Mouse (Mus musculus): ENCODE measurements around the gene Rcn3. TPM values are rescaled to one million over a fixed set of nuclear protein-coding genes. Genes with fewer than 3 reads are reported as not detected.
A peak's percentile ranks its signal among the peaks of the same experiment; 100 is the strongest.

The Rcn3 gene
- 43.5 and 47.8 TPM in 2 replicates for polyA plus RNA-seq (2015; fragmentation: Nextera tagmentation; extraction: Ambion mirVana)

DNA sequence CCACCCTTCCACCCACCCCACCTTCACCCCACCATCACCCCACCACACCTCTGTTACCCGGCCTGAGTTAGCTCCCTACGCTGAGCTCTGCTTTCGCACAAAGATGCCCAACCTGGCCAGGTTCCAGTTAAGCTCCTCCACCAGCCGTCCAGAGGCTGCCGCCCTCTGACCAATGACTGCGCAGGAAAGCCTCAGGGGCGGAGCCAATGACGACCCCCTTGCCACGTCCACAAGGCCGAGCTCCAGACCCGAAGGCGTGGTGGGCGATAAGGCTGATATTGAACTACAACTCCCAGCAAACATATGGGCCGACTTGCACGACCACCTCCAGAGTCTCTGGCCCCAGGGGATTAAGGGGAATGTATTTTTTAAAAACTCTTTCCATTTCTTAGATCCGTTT is at the start of gene Rcn3:
Gene Rcn3, minus strand, starts transcription at position 174 of the 400 bp plus-strand sequence.
- 0% methylated on average over 16 of the region's 16 CpGs for WGBS
- peaks cover 5% of the 10 kb centered on the region for H3K4me1 ChIP-seq (ENCODE audit: control insufficient read depth, insufficient read depth, low read length)
- H3K27ac ChIP-seq (ENCODE audit: low read length): no peak within 1 kb of the TSS

GRCm38 (mm10) chr7:45141319-45141718 is 49.3 kb upstream of the Rcn3 start:
- Histone ChIP-seq H3K4me3 (ENCODE audit: low read depth, low read length) (no peak overlapping the region), H3K27me3 (ENCODE audit: control insufficient read depth, insufficient read depth, low read depth, low read length) (peaks cover 7% of the 10 kb centered on the region; the same call in 1 of the 2 replicates), H3K36me3 (ENCODE audit: control insufficient read depth, insufficient read depth, low read length) (peaks cover 8% of the 10 kb centered on the region; the same call in 1 of the 2 replicates), H3K4me1 (ENCODE audit: control insufficient read depth, insufficient read depth, low read length) (no peaks in the 10 kb centered on the region; the same call in 1 of the 2 replicates), H3K9me3 (replicated peaks; ENCODE audit: control insufficient read depth, low read length, poor library complexity, severe bottlenecking) (no peaks in the 10 kb centered on the region), H3K9ac (ENCODE audit: low read depth, low read length) (no peak overlapping the region), H3K4me2 (ENCODE audit: low read length) (no peak overlapping the region), H3K27ac (ENCODE audit: low read length) (no peak overlapping the region)
- 91% methylated on average over 3 of the region's 3 CpGs for WGBS
- ATAC-seq: no peak

More for the DNA sequence above, at the start of gene Rcn3:
- Histone ChIP-seq H3K4me2 (ENCODE audit: low read length) (peak within 1 kb of the TSS; percentile 60), H3K9ac (ENCODE audit: low read depth, low read length) (peak within 1 kb of the TSS; percentile 57), H3K36me3 (ENCODE audit: control insufficient read depth, insufficient read depth, low read length) (no peaks in the 10 kb centered on the region), H3K4me3 (ENCODE audit: low read depth, low read length) (peak within 1 kb of the TSS; percentile 40), H3K9me3 (replicated peaks; ENCODE audit: control insufficient read depth, low read length, poor library complexity, severe bottlenecking) (no peaks in the 10 kb centered on the region), H3K27me3 (ENCODE audit: control insufficient read depth, insufficient read depth, low read depth, low read length) (no peaks in the 10 kb centered on the region)
- ATAC-seq: peak; percentile 94

DNA sequence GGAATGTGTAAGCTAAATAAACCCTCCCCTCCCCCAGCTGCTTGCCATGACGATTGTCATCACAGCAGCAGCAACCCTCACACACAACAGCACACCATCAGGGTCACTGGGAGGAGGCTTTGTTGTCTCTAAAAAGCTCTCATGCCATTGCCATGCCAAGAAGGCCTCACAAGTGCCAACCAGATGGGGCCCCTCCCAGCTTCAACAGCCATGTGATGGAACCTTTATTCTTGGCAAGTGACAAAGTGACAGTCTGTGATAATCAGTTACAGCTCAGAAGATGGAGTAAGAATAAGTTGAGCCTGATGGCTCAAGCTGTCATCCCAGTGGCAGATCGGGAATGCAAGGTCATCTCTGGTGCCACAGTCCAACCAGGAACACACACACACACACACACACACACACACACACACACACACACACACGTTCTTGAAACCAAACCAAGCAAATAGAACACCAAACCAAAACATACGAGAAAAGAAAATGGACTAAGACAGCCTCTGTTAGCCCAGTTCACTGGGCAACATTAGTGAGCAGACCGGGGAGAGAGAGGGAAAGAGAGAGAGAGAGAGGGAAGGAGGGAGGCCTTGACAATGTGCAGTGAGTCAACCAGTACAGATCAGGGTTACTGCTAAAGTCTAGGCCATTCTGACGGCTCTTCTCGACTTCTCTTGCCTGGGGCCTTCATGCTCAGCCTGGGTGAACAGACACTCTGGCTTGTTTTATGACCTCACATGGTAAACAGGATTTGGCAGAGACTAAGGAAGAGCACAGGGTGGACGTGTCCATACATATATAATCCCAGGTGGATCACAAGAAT is 48.1 kb upstream of the Rcn3 start:
- 82% methylated on average over 8 of the region's 8 CpGs for WGBS
- Histone ChIP-seq H3K36me3 (ENCODE audit: control insufficient read depth, insufficient read depth, low read length) (peaks cover 6% of the 10 kb centered on the region; the same call in 1 of the 2 replicates), H3K4me3 (ENCODE audit: low read depth, low read length) (no peak overlapping the region), H3K9ac (ENCODE audit: low read depth, low read length) (no peak overlapping the region), H3K9me3 (replicated peaks; ENCODE audit: control insufficient read depth, low read length, poor library complexity, severe bottlenecking) (no peaks in the 10 kb centered on the region), H3K27me3 (ENCODE audit: control insufficient read depth, insufficient read depth, low read depth, low read length) (peaks cover 14% of the 10 kb centered on the region), H3K4me2 (ENCODE audit: low read length) (no peak overlapping the region), H3K27ac (ENCODE audit: low read length) (no peak overlapping the region), H3K4me1 (ENCODE audit: control insufficient read depth, insufficient read depth, low read length) (peaks cover 4% of the 10 kb centered on the region; the same call in 1 of the 2 replicates)
- ATAC-seq: no peak

- Histone ChIP-seq H3K9ac (ENCODE audit: low read depth, low read length) (no peak overlapping the region), H3K4me3 (ENCODE audit: low read depth, low read length) (no peak overlapping the region), H3K9me3 (replicated peaks; ENCODE audit: control insufficient read depth, low read length, poor library complexity, severe bottlenecking) (no peaks in the 10 kb centered on the region; the same call in 1 of the 2 replicates), H3K27ac (ENCODE audit: low read length) (no peak overlapping the region), H3K27me3 (ENCODE audit: control insufficient read depth, insufficient read depth, low read depth, low read length) (peaks cover 14% of the 10 kb centered on the region), H3K4me2 (ENCODE audit: low read length) (no peak overlapping the region), H3K36me3 (ENCODE audit: control insufficient read depth, insufficient read depth, low read length) (0 out of 2 replicates have a peak, but pooled peaks cover 2% of the 10 kb centered on the region), H3K4me1 (ENCODE audit: control insufficient read depth, insufficient read depth, low read length) (peaks cover 4% of the 10 kb centered on the region; the same call in 1 of the 2 replicates)
- ATAC-seq: no peak
- 65% methylated on average over 1 of the region's 1 CpGs for WGBS
These were observed 46.4 kb upstream of the Rcn3 start for GRCm38 (mm10) chr7:45138403-45138802.

DNA sequence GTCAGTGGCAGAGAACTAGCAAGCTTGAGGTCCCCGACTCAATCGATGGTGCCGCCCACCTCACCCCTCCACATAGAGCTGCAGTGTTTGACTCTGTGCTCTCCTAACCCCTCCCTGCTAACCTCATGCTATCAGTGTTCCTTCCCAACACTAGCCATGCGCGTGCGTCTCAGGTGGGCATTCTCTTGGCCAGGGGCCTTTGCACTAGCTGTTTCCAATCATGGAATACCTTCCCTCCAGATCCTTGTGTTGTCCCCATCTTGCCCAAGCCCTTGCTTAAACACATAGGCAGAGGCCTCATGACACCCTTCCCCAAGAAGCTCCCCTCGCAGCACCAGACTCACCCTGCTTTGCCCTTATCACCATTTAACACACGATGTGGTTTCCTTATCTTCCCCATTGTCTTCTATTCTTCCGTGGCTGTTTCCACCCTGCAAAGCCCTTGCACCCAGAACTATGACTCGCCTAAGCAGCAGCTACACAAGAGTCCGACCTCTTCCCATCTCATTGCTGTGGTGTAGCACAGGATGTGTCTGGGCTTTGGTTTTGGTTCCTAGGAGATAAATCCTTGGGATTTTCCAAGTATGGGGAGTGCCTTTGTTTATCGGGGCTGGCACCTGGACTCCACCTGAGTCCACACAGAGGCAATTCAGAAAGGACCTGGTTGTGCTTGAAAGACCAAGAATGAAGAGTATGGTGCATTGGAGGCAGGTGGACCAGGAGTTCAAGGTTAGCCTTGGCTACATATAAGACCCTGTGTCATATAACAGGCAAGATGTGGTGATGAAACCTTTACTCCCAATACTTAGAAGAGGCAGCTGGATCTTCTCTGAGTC is 45.4 kb upstream of the Rcn3 start:
- Histone ChIP-seq H3K4me3 (ENCODE audit: low read depth, low read length) (no peak overlapping the region), H3K36me3 (ENCODE audit: control insufficient read depth, insufficient read depth, low read length) (no peaks in the 10 kb centered on the region), H3K9ac (ENCODE audit: low read depth, low read length) (no peak overlapping the region), H3K27me3 (ENCODE audit: control insufficient read depth, insufficient read depth, low read depth, low read length) (peaks cover 14% of the 10 kb centered on the region), H3K9me3 (replicated peaks; ENCODE audit: control insufficient read depth, low read length, poor library complexity, severe bottlenecking) (no peaks in the 10 kb centered on the region; the same call in 1 of the 2 replicates), H3K27ac (ENCODE audit: low read length) (no peak overlapping the region), H3K4me1 (ENCODE audit: control insufficient read depth, insufficient read depth, low read length) (peaks cover 4% of the 10 kb centered on the region; the same call in 1 of the 2 replicates), H3K4me2 (ENCODE audit: low read length) (no peak overlapping the region)
- no peak for ATAC-seq
- WGBS: 83% methylated on average over 12 of the region's 12 CpGs

DNA sequence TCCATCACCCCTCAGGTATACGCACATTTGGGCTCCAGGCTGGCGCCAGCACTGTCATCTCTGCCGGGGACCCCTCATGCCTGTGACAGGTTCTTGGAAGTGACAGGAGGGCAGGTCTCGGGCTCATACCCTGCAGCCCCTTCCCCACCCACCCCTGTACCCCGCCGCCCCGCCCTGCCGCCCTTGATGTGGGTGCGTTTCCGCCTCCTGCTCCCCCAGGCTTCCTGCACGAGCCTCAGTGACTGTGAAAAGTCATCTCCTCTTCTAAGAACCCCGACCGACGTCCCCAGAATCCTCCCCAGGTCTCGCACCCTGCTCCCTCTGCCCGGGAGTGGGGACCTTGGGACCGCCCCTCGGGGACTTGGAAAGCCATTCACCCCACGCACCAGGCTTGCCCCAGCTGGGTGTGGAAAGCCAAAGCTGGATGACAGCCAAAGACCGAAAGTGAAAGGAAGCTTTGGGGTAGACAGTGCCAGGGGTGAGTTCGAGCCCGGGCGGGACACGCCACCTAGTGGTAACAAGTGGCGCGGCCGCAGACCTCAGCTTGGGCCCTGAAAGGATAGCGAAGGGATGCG is 44.1 kb upstream of the Rcn3 start, which contains the start of the genes Gm45713 and Flt3l:
Gene Gm45713, minus strand, starts transcription at position 239 of the 575 bp plus-strand sequence.
Gene Flt3l, minus strand, starts transcription at position 440 of the 575 bp plus-strand sequence.
- Histone ChIP-seq H3K9me3 (replicated peaks; ENCODE audit: control insufficient read depth, low read length, poor library complexity, severe bottlenecking) (no peaks in the 10 kb centered on the region; the same call in 1 of the 2 replicates), H3K4me2 (ENCODE audit: low read length) (peak within 1 kb of the TSS; percentile 68), H3K4me1 (ENCODE audit: control insufficient read depth, insufficient read depth, low read length) (peaks cover 4% of the 10 kb centered on the region; the same call in 1 of the 2 replicates), H3K4me3 (ENCODE audit: low read depth, low read length) (peak within 1 kb of the TSS; percentile 41), H3K27me3 (ENCODE audit: control insufficient read depth, insufficient read depth, low read depth, low read length) (peaks cover 14% of the 10 kb centered on the region), H3K27ac (ENCODE audit: low read length) (no peak within 1 kb of the TSS), H3K9ac (ENCODE audit: low read depth, low read length) (peak within 1 kb of the TSS; percentile 68), H3K36me3 (ENCODE audit: control insufficient read depth, insufficient read depth, low read length) (no peaks in the 10 kb centered on the region)
- WGBS: 6% methylated on average over 29 of the region's 29 CpGs
- ATAC-seq: peak; percentile 77

DNA sequence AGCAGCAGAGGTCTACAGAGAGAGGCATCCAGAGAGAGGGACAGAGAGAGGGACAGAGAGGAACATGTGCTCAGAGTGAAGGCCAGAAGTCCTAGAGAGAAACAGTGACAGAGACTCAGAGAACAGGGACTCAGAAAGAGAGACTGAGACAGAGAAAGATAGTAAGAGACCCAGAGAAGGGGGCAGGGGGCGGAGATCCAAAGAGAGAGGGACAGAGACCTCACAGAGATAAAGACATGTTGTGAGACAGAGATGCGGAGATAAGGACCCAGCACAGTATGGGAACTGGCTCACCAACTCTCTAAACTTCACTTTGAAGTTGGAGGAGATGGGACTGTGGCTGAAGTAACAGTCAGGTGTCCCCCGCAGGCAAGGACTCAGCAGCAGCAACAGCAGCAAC is 43.3 kb upstream of the Rcn3 start:
- WGBS: 85% methylated on average over 3 of the region's 3 CpGs
- H3K27ac ChIP-seq (ENCODE audit: low read length): no peak overlapping the region
- no peak overlapping the region for H3K4me2 ChIP-seq (ENCODE audit: low read length)
- ATAC-seq: no peak
- peak overlapping the region; percentile 68; the same call in 1 of the 2 replicates for H3K9ac ChIP-seq (ENCODE audit: low read depth, low read length)
- H3K4me1 ChIP-seq (ENCODE audit: control insufficient read depth, insufficient read depth, low read length): peaks cover 4% of the 10 kb centered on the region; the same call in 1 of the 2 replicates
- H3K27me3 ChIP-seq (ENCODE audit: control insufficient read depth, insufficient read depth, low read depth, low read length): peaks cover 14% of the 10 kb centered on the region
- no peaks in the 10 kb centered on the region; the same call in 1 of the 2 replicates for H3K9me3 ChIP-seq (replicated peaks; ENCODE audit: control insufficient read depth, low read length, poor library complexity, severe bottlenecking)
- H3K36me3 ChIP-seq (ENCODE audit: control insufficient read depth, insufficient read depth, low read length): no peaks in the 10 kb centered on the region
- H3K4me3 ChIP-seq (ENCODE audit: low read depth, low read length): no peak overlapping the region

GRCm38 (mm10) chr7:45134544-45135026 is 42.6 kb upstream of the Rcn3 start:
- WGBS: 5% methylated on average over 12 of the region's 12 CpGs
- peaks cover 14% of the 10 kb centered on the region for H3K27me3 ChIP-seq (ENCODE audit: control insufficient read depth, insufficient read depth, low read depth, low read length)
- H3K4me1 ChIP-seq (ENCODE audit: control insufficient read depth, insufficient read depth, low read length): peaks cover 6% of the 10 kb centered on the region
- no peaks in the 10 kb centered on the region for H3K36me3 ChIP-seq (ENCODE audit: control insufficient read depth, insufficient read depth, low read length)
- no peak overlapping the region for H3K9ac ChIP-seq (ENCODE audit: low read depth, low read length)
- no peak overlapping the region for H3K27ac ChIP-seq (ENCODE audit: low read length)
- H3K4me2 ChIP-seq (ENCODE audit: low read length): no peak overlapping the region
- no peak overlapping the region for H3K4me3 ChIP-seq (ENCODE audit: low read depth, low read length)
- no peaks in the 10 kb centered on the region; the same call in 1 of the 2 replicates for H3K9me3 ChIP-seq (replicated peaks; ENCODE audit: control insufficient read depth, low read length, poor library complexity, severe bottlenecking)
- ATAC-seq: no peak

Measured in midbrain, embryonic 16.5 days (tissue).